Mouse (Mus musculus) erythroblast, adult 5-6 weeks (primary cell): Measurements from ENCODE around the gene 2310061N02Rik. TPM values are rescaled to one million over a fixed set of nuclear protein-coding genes. Genes with fewer than 3 reads are reported as not detected.
"Not testable (repeated sequence)": the region's sequence is repeated elsewhere in the genome, so short reads cannot be mapped to it uniquely, and the experiment has no call there.

Experiments used
- ATAC-seq: replicated peaks from 2 replicates; pipeline ENCODE4 v1.8.0; 2016; ENCODE audit warnings: moderate number of reproducible peaks, mild to moderate bottlenecking, moderate TSS enrichment, inconsistent platforms; ENCODE audit not compliant: poor library complexity, low FRiP score, severe bottlenecking
- total RNA-seq, 2 experiments: library from RNA; stranded (forward) in 1 of 2; stranded (reverse) in 1 of 2; fragments of 150-400 nt in 1 of 2; fragments of 200-764, 138-1000 nt in 1 of 2; gene quantifications; 2 replicates each; pipeline versions ENCODE4 v1.2.3 to v1.2.4; 2015 to 2017; ENCODE audit warnings: low replicate concordance in 2 of 2

The 2310061N02Rik gene
- total RNA-seq (2015; ENCODE audit: low replicate concordance) (not detected in 2 replicates), total RNA-seq (2017; ENCODE audit: low replicate concordance) (not detected in 2 replicates)

DNA sequence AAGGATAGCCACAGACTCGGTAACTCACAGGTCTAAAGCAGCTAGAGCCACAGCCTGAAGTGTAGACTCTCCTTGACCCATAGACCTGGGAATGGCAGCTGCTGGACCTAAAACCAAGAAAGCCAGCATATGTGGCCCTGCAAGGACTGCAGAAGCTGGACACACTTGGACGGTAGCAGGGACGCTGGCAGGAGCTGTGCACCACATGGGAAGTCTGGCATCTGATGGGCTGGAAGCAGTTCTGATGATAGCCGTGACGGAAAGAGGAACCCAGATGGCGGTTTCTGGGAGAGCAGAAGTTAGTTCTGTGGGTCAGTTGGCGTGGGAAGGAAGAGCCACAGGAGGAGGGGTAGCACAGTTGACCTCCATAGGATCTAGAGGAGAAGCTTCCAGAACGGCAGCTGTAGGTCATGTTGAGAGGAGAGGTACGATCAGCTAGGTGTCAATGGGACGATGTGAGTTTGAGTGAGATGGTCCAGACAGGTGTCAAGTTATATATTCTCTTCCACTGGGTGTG, at the start of gene 2310061N02Rik:
TSS of gene 2310061N02Rik (minus strand) at position 467 of the 517 bp plus-strand sequence.
- no peak for ATAC-seq

DNA sequence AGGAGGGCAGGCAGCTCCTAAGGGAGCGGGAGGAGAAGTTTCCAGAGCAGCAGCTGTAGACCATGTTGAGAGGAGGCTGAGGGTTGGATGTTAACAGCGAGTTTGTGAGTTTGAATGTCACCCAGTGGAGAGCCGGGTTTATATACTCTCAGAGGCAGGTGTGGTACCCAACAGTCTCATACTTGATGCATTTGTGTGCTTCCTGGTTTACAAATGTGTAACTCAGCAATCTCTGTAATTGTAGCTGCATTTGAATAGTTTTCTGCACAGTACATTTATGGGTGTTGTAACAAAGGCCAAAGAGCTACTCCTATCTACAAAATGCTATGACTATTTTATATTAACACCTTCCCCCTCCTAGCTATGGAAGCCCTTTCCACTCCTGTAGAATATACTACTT, 43.8 kb upstream of the 2310061N02Rik start, which contains the start of gene Krtap13:
TSS of gene Krtap13 (minus strand) at position 101 of the 400 bp plus-strand sequence.
- ATAC-seq: not testable (repeated sequence)

DNA sequence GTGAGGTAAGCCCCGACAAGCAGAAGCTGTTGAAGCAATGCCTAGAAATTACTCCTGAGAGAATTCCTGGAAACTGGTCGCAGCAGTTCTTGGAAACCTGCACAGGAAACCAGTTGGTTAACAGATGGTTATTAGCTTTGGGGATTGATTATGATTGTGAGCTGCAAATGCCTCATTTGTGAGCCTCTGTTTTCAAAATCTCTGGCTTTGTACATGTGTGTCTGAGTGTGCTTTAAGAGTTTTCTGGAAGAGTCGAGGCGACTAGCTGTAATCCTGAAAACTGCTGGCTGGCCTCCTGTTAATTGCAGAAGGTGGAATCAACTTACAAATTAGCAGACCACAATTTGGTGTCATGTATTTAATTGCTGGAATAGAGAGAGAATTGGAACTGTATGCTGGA, 40.2 kb upstream of the 2310061N02Rik start:
- no peak for ATAC-seq

DNA sequence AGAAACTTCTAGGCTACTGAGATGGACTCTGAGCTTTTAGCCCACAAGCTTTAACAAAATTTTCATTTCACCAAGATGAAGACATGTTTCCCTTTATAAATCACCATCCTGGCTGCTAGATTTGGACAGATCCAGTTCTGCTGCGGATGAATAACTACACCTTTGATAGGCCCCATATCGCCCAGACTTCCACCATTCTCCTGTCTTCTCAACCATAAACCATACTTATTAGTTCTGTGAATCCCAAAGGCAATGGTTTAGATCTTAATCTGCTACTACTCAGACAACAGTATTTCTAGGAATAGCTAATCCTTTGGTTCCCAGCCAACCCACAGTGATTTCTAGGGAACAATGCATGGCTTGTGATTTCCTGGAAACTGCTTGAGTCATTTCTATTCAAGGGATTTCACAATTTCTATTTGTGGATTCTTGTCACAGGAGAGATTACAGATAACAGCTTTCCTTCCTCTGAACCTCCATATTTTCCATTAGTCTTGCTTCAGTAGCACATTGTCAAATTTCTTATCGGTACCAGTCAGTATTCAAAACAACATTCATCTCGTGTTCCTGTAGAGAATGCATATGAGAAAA, 37.1 kb upstream of the 2310061N02Rik start:
- no peak for ATAC-seq

DNA sequence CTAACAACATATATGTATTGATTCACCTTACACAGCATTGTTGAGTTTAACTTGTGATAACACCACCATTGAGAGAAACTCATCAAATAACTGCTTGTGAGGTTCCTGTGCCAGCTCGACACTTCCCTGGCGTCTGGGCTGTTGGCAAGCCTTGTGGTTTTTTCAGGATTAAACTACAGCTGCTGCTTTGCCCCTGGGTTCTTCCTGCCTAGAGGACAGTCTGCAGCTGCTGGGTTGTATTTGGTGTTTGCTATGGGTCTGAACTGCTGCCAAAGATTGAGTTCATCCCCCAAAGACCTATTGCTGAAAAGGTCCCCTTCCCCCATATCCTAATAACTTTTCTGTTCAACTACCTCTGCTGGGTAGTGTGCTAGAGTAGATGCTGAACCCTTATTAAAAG, 27.6 kb upstream of the 2310061N02Rik start:
- ATAC-seq: no peak

DNA sequence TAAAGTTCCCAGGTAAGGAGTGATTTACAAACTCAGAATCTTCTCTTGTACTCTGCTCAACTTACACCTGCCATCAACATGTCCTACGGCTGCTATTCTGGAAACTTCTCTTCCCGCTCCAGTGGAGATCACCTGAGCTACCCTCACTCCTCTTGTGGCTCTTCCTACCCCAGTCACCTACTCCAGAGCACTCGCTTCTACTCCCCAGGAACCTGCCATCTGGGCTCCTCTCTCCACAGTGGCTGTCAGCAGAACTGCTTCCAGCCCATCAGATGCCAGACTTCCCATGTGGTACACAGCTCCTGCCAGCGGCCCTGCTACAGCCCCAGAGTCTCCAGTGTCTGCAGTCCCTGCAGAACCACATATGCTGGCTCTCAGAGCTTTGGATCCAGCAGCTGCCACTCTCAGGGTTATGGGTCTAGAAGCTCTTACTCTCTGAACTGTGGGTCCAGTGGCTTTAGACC, 21.1 kb upstream of the 2310061N02Rik start, which contains the start of gene Krtap13-1:
TSS of gene Krtap13-1 (plus strand) at position 51 of the 464 bp plus-strand sequence.
- ATAC-seq: no peak

DNA sequence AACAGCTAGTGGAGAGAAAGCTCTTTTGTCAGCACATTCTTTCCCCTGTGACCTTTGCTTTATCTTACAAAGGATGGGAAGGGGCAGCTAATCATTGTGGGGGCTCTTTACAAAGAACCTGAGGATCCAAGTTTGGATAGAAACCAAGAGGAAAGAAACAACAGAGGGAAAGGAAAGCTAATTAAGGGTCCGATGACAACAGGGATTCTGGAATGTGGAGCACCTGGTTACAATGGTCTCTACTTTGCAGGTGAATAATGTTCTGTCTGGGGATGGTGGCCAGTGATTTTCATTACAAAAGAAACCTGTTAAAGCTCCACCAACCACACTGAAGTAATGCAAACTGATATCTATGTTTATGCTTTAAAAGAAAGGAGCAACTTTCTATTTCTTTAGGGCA, 12.3 kb upstream of the 2310061N02Rik start:
- ATAC-seq: no peak

DNA sequence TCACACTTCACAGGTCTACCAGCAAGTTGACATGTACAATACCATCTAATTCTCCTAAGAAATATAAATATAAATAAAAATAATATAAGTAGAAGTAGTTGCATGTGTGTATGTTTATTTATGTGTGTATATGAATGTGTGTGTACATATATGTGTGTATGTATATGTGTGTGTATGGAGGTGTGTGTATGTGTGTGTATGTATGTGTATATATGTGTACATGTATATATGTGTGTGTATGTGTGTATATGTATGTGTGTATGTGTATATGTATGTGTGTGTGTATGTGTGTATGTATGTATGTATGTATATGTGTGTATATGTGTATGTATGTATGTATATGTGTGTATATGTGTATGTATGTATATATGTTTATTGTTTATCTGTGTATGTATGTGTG, 8.8 kb upstream of the 2310061N02Rik start:
- no peak for ATAC-seq

DNA sequence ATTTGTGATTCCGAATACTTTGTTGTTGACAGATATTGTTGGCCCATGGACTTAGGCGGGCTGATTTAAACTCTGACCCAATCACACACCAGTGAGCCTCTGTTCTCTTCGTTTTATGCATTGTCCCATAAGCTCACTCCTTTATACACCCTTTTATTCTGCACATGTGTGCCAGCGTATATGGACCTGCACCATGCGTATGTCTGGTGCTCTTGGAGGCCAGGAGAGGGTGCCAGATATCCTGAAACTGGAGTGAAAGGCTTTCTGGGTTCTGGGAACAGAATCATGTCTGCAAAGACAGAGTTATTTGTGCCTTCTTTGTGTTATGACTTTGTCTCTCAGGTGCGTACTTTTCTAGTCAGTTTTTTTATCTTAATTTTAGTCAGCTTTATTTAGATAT, 3.5 kb upstream of the 2310061N02Rik start:
- no peak for ATAC-seq

DNA sequence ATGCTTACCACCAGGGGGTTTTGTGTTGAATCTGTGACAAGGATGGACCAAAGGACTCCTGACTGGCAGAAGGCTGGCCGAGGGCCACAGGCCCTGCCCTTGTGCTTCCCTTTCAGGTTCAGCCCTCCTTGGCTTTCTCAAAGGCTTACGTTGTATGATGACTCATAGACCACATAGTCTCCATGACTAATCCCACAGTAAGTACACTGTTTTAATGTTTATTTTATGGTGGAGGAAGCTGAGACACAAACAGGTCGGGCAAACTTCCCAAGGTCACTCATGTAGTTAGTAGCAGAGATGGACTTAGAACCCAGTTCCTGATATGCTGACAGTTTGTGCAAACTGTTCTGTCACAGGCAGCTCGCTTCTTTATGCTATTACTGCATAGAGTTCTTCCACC, 3.0 kb upstream of the 2310061N02Rik start:
- ATAC-seq: no peak

DNA sequence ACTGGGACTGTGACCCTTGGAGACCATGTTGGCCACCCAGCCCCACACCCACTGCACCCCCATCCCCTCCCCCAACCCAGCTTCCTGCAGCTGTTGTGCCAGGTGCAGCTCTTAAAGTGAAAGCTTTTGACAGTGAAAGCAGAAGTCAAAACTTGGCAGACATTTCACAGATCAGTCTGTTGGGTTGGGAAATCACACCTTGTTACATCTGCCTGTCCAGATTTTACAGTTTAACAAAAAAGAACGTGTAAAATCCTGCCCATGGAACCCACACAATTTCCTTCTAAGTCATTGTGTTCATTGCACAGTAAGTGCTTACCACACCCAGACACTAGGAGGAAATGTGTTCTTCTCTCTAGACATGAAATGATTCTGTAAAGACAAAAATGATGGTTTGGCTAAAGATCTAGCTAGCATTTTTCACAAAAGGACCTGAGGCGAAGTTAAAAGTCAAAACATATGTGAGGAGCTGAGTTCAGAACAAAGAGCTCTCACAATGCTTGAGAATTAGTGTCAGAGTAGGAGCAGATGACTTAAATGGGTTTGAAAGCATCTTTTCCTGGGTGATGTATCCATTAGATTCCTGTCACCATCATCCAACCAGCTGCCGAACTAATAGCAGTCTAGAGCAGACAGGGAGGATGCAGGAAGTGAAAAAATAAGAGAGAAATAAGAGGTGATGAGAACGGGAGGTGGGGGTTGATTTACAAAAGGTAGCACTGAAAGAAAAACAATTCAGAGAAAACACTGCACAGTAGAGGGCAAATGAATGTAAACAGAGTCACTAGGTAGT, 6.5 kb downstream of the 2310061N02Rik start:
- no peak for ATAC-seq

DNA sequence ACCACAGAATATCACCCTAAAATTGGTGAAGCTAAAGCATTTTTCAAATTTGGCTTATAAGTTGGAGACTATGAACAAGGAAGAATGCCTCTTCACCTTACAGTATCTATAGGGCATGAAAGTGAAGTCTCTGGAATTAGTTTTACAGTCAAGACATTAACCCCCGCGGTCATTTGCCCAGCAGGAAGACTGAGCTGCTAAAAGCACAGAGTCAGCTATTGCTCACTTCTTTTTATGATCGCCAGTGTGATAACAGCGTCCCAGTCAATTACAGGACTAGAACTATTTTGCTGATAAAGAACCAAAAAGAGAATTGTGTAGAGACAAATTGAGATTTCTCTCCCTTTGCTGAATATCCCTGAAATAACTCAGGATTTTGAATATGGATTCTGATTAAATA, 11.5 kb downstream of the 2310061N02Rik start:
- no peak for ATAC-seq

DNA sequence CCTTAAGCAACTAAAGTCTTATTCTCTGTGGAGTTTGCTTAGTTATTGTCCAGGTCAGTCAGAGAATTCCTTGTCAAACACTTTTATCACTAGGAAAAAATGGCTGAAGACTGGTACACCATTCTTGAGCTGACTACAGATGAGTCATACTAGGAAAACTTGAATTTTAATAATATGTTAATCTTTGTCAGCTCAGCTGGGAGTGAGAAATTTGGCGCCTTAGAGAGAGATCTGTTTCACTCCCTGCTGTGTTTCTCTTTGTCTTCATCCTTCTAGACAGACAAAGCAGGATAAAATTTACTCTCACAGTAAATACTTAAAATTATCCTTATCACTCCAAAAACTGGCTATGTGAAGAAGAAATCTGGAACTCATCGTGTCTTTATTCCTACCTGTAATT, 26.5 kb downstream of the 2310061N02Rik start:
- no peak for ATAC-seq

DNA sequence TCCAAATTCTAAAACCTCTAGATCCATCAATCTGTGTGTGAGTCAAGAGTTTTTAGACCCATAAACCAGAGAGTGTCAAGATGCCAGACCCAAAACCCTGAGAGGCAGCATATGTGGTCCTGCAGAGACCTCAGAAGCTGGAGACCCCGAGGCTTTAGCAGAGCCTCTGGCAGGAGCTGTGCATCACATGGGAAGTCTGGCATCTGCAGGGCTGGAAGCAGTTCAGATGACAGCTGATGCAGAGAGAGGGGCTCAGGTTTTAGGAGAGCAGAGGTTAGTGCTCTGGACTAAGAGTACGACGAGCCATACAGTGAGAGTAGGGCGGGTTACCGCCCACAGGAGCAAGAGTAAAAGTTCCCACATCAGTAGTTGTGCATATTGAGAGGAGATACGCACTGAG, 28.7 kb downstream of the 2310061N02Rik start:
- no peak for ATAC-seq

DNA sequence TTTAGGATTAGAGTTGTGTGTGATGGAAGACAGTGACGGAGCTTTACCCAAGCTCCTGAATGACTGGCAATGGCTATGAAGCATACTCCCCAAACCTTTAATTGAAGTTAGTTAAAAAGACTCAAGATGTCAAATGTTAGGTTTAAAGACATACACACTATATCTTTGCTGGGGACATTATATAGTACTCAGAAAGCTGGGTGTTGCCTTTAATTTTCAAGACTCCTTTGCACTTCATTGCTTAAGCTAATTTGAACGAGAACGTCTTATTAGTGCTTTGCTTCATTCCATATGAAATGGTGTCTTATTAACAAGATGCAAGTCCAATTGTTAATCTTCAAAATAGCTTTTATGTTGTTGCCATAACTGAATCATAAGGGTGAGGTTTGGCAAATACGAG, 36.2 kb downstream of the 2310061N02Rik start, which contains the start of gene Krtap27-1:
TSS of gene Krtap27-1 (minus strand) at position 101 of the 400 bp plus-strand sequence.
- ATAC-seq: no peak

DNA sequence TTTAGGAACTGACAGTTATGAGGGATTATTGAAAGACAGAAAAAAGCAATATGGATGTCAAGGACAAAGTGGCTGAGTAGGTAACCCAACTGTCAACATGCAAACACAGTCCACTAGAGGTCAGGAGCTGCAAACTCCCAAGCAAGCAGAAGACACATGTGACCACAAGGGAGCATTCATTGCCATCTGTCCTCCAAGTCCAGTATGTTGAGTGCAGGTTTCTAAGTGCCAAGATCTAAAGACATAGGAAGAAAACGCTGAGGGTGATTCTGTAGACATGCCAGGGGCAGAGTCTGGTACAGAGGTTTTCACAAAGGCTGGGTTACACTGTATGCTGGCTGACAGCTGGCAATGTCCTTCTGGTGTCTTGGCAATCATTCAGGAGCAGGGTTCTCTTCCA, 50.3 kb downstream of the 2310061N02Rik start:
- no peak for ATAC-seq

Other genes with a start within 250 kb of the 2310061N02Rik start
- gene Cldn17, start 201.0 kb downstream of the 2310061N02Rik start, total RNA-seq (2015; ENCODE audit: low replicate concordance): not detected in 2 replicates
- gene Cldn17, start 201.0 kb downstream of the 2310061N02Rik start, total RNA-seq (2017; ENCODE audit: low replicate concordance): not detected in 2 replicates
- gene Cldn8, start 144.8 kb downstream of the 2310061N02Rik start, total RNA-seq (2015; ENCODE audit: low replicate concordance): not detected in 2 replicates
- gene Cldn8, start 144.8 kb downstream of the 2310061N02Rik start, total RNA-seq (2017; ENCODE audit: low replicate concordance): not detected in 2 replicates
- not detected in 2 replicates for gene Krtap24-1, start 95.7 kb downstream of the 2310061N02Rik start, total RNA-seq (2015; ENCODE audit: low replicate concordance)
- gene Krtap24-1, start 95.7 kb downstream of the 2310061N02Rik start, total RNA-seq (2017; ENCODE audit: low replicate concordance): not detected in 2 replicates
- not detected in 2 replicates for gene 2310079G19Rik, start 80.3 kb downstream of the 2310061N02Rik start, total RNA-seq (2015; ENCODE audit: low replicate concordance)
- not detected in 2 replicates for gene 2310079G19Rik, start 80.3 kb downstream of the 2310061N02Rik start, total RNA-seq (2017; ENCODE audit: low replicate concordance)
- gene Krtap26-1, start 60.2 kb downstream of the 2310061N02Rik start, total RNA-seq (2015; ENCODE audit: low replicate concordance): not detected in 2 replicates
- not detected in 2 replicates for gene Krtap26-1, start 60.2 kb downstream of the 2310061N02Rik start, total RNA-seq (2017; ENCODE audit: low replicate concordance)
- gene Krtap27-1, start 36.3 kb downstream of the 2310061N02Rik start, total RNA-seq (2015; ENCODE audit: low replicate concordance): not detected in 2 replicates
- gene Krtap27-1, start 36.3 kb downstream of the 2310061N02Rik start, total RNA-seq (2017; ENCODE audit: low replicate concordance): not detected in 2 replicates
- gene Krtap13-1, start 20.9 kb upstream of the 2310061N02Rik start, total RNA-seq (2015; ENCODE audit: low replicate concordance): not detected in 2 replicates
- not detected in 2 replicates for gene Krtap13-1, start 20.9 kb upstream of the 2310061N02Rik start, total RNA-seq (2017; ENCODE audit: low replicate concordance)
- not detected in 2 replicates for gene Krtap13, start 43.7 kb upstream of the 2310061N02Rik start, total RNA-seq (2015; ENCODE audit: low replicate concordance)
- not detected in 2 replicates for gene Krtap13, start 43.7 kb upstream of the 2310061N02Rik start, total RNA-seq (2017; ENCODE audit: low replicate concordance)
- not detected in 2 replicates for gene 2310034C09Rik, start 50.9 kb upstream of the 2310061N02Rik start, total RNA-seq (2015; ENCODE audit: low replicate concordance)
- not detected in 2 replicates for gene 2310034C09Rik, start 50.9 kb upstream of the 2310061N02Rik start, total RNA-seq (2017; ENCODE audit: low replicate concordance)
- not detected in 2 replicates for gene 2310057N15Rik, start 66.2 kb upstream of the 2310061N02Rik start, total RNA-seq (2015; ENCODE audit: low replicate concordance)
- not detected in 2 replicates for gene 2310057N15Rik, start 66.2 kb upstream of the 2310061N02Rik start, total RNA-seq (2017; ENCODE audit: low replicate concordance)
- gene Gm5965, start 69.9 kb upstream of the 2310061N02Rik start, total RNA-seq (2015; ENCODE audit: low replicate concordance): not detected in 2 replicates
- not detected in 2 replicates for gene Gm5965, start 69.9 kb upstream of the 2310061N02Rik start, total RNA-seq (2017; ENCODE audit: low replicate concordance)
- not detected in 2 replicates for gene Gm20741, start 104.3 kb upstream of the 2310061N02Rik start, total RNA-seq (2015; ENCODE audit: low replicate concordance)
- gene Gm20741, start 104.3 kb upstream of the 2310061N02Rik start, total RNA-seq (2017; ENCODE audit: low replicate concordance): not detected in 2 replicates
- not detected in 2 replicates for gene Krtap15, start 112.3 kb upstream of the 2310061N02Rik start, total RNA-seq (2015; ENCODE audit: low replicate concordance)
- not detected in 2 replicates for gene Krtap15, start 112.3 kb upstream of the 2310061N02Rik start, total RNA-seq (2017; ENCODE audit: low replicate concordance)
- gene Krtap14, start 118.2 kb upstream of the 2310061N02Rik start, total RNA-seq (2015; ENCODE audit: low replicate concordance): not detected in 2 replicates
- gene Krtap14, start 118.2 kb upstream of the 2310061N02Rik start, total RNA-seq (2017; ENCODE audit: low replicate concordance): not detected in 2 replicates
- gene Krtap19-1, start 161.4 kb upstream of the 2310061N02Rik start, total RNA-seq (2015; ENCODE audit: low replicate concordance): not detected in 2 replicates
- not detected in 2 replicates for gene Krtap19-1, start 161.4 kb upstream of the 2310061N02Rik start, total RNA-seq (2017; ENCODE audit: low replicate concordance)
- gene Krtap19-2, start 166.3 kb upstream of the 2310061N02Rik start, total RNA-seq (2015; ENCODE audit: low replicate concordance): not detected in 2 replicates
- gene Krtap19-2, start 166.3 kb upstream of the 2310061N02Rik start, total RNA-seq (2017; ENCODE audit: low replicate concordance): not detected in 2 replicates
- not detected in 2 replicates for gene Krtap19-3, start 170.1 kb upstream of the 2310061N02Rik start, total RNA-seq (2015; ENCODE audit: low replicate concordance)
- not detected in 2 replicates for gene Krtap19-3, start 170.1 kb upstream of the 2310061N02Rik start, total RNA-seq (2017; ENCODE audit: low replicate concordance)
- gene Krtap19-4, start 177.1 kb upstream of the 2310061N02Rik start, total RNA-seq (2015; ENCODE audit: low replicate concordance): not detected in 2 replicates
- not detected in 2 replicates for gene Krtap19-4, start 177.1 kb upstream of the 2310061N02Rik start, total RNA-seq (2017; ENCODE audit: low replicate concordance)
- not detected in 2 replicates for gene Krtap19-5, start 188.5 kb upstream of the 2310061N02Rik start, total RNA-seq (2015; ENCODE audit: low replicate concordance)
- gene Krtap19-5, start 188.5 kb upstream of the 2310061N02Rik start, total RNA-seq (2017; ENCODE audit: low replicate concordance): not detected in 2 replicates
- not detected in 2 replicates for gene Krtap19-9b, start 224.3 kb upstream of the 2310061N02Rik start, total RNA-seq (2015; ENCODE audit: low replicate concordance)
- not detected in 2 replicates for gene Krtap19-9b, start 224.3 kb upstream of the 2310061N02Rik start, total RNA-seq (2017; ENCODE audit: low replicate concordance)